Mouse (Mus musculus): Measurements from ENCODE around the gene Cd207. TPM values are rescaled to one million over a fixed set of nuclear protein-coding genes. Genes with fewer than 3 reads are reported as not detected.

Cd207 gene
- polyA plus RNA-seq, 1 experiment from 2014 or later, result not detected

DNA sequence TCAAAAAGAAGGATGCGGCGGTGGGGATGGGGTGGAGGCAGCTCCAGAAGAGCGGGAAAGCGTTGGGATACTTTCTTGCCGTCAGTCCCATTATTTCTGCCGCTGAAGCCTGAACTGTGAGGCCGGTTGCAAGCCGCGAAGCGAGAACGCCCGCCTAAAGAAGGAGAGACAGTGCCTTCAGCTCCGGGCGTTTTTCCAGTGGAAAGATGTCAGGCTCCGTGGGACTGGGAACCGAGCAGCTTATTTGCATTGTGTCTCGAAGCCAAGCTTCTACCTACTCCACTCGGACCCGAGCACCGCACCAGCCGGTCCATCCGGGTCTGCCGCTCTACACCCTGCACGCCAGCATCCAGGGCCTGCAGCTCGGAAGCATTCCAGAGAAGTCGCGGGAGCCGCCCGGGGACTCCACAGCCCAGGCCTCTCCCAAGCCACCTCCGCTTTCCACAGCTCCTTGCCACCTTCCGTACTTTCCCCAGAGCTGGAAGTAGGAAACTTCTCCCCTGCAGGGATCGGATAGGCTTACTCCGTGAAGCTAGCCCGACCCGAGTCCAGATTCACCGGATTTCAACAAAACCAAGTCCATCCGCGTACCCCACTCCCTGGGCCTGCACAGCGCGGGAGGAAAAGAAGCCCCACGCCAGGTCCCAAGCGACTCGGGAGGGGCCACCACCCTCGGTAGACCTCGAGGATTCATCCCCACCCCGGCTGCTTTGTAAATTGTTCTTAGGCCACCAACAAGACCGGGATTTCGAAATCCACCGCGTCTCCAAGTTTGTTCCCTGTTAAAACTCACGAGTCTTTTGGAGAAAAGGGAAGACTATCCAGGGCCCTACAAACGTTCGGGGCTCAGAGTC is 24.7 kb upstream of the Cd207 start:
- DNase-seq (ENCODE audit: low spot score) (peak; percentile 80), ATAC-seq (replicated peaks; ENCODE audit: low FRiP score, low TSS enrichment, low read depth) (no peak)
- Histone ChIP-seq H3K4me2 (ENCODE audit: low read length) (no peak overlapping the region), H3K4me1 (replicated peaks; ENCODE audit: control insufficient read depth, insufficient read depth, low read length) (no peaks in the 10 kb centered on the region), H3K9me3 (ENCODE audit: control insufficient read depth, low read length) (no peaks in the 10 kb centered on the region), H3K9ac (ENCODE audit: low read length) (no peak overlapping the region), H3K27ac (ENCODE audit: low read depth) (no peak overlapping the region), H3K4me3 (ENCODE audit: low read depth, low read length) (no peak overlapping the region), H3K36me3 (ENCODE audit: control insufficient read depth, insufficient read depth, low read length) (no peaks in the 10 kb centered on the region), H3K27me3 (replicated peaks; ENCODE audit: control insufficient read depth, insufficient read depth, low read length) (peaks cover 95% of the 10 kb centered on the region)
- under 1% methylated on average over 53 of the region's 53 CpGs for WGBS

DNA sequence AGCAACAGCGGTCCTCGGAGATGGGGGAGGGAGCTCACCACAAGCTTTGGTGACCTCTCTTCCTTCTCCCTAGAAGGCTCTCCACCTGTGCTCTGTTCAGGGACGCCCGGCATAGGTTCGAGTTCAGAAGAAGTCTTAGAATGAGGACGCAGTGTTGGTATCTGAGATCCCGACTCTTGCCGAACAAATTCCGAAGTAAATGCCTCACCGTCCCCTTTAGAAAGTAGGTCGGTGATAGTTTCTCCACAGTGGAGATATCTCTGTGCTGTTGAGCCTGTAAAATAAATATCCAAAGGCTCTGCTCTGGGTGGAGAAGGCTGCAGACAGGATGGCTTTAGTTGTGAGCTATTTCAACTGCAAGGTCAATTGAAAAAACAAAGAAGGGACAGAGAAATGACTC is 23.3 kb upstream of the Cd207 start:
- no peak overlapping the region for H3K27ac ChIP-seq (ENCODE audit: low read depth)
- no peak overlapping the region for H3K4me2 ChIP-seq (ENCODE audit: low read length)
- no peaks in the 10 kb centered on the region for H3K4me1 ChIP-seq (replicated peaks; ENCODE audit: control insufficient read depth, insufficient read depth, low read length)
- under 1% methylated on average over 11 of the region's 11 CpGs for WGBS
- no peak for DNase-seq (ENCODE audit: low spot score)
- no peak for ATAC-seq (replicated peaks; ENCODE audit: low FRiP score, low TSS enrichment, low read depth)
- no peaks in the 10 kb centered on the region for H3K9me3 ChIP-seq (ENCODE audit: control insufficient read depth, low read length)
- no peak overlapping the region for H3K9ac ChIP-seq (ENCODE audit: low read length)
- no peak overlapping the region for H3K4me3 ChIP-seq (ENCODE audit: low read depth, low read length)
- H3K27me3 ChIP-seq (replicated peaks; ENCODE audit: control insufficient read depth, insufficient read depth, low read length), result peaks cover 95% of the 10 kb centered on the region
- H3K36me3 ChIP-seq (ENCODE audit: control insufficient read depth, insufficient read depth, low read length), result no peaks in the 10 kb centered on the region

DNA sequence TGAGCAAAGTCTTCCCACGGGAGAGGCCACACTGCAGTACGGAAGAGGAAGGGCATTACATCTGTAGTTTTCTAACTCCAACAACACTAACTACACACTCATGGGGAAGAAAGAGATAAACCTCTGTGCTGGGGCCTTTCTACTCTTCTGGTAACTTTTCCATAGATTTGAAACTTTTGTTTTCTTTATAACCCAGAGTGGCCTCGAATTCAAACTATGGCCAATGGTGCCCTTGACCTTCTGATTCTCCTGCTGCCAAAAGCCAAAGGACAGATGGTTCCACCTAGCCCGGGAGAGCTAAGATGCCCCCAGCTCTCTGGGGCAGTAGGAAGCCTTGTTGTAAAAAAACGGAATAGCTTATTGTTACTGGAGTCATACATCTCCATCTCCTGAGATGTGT is 22.3 kb upstream of the Cd207 start:
- WGBS, result 3% methylated on average over 5 of the region's 5 CpGs
- H3K27me3 ChIP-seq (replicated peaks; ENCODE audit: control insufficient read depth, insufficient read depth, low read length), result peaks cover 95% of the 10 kb centered on the region
- DNase-seq (ENCODE audit: low spot score) (no peak), ATAC-seq (replicated peaks; ENCODE audit: low FRiP score, low TSS enrichment, low read depth) (no peak)
- H3K27ac ChIP-seq (ENCODE audit: low read depth), result no peak overlapping the region
- no peaks in the 10 kb centered on the region for H3K36me3 ChIP-seq (ENCODE audit: control insufficient read depth, insufficient read depth, low read length)
- H3K4me3 ChIP-seq (ENCODE audit: low read depth, low read length), result no peak overlapping the region
- H3K9ac ChIP-seq (ENCODE audit: low read length), result no peak overlapping the region
- H3K9me3 ChIP-seq (ENCODE audit: control insufficient read depth, low read length), result no peaks in the 10 kb centered on the region
- no peaks in the 10 kb centered on the region for H3K4me1 ChIP-seq (replicated peaks; ENCODE audit: control insufficient read depth, insufficient read depth, low read length)
- no peak overlapping the region for H3K4me2 ChIP-seq (ENCODE audit: low read length)

DNA sequence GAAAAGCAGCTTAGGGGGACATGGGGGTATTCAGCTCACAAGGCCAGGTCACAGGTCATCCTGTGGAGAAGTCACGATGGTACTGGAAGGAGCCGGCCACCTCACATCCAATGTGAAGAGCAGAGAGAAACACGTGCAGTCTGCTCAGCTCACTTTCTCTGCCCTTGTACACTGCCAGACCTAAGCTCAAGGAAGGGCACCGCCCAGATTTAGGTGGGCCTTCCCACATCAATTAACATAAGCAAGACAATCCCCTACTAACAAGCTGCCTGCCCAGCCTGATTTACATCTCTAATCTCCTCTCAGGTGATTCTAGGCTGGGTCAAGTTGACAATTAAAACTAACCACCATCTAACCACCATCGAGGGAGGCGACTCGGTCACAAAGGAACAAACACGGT is 20.3 kb upstream of the Cd207 start:
- Histone ChIP-seq H3K36me3 (ENCODE audit: control insufficient read depth, insufficient read depth, low read length) (no peaks in the 10 kb centered on the region), H3K4me2 (ENCODE audit: low read length) (no peak overlapping the region), H3K9ac (ENCODE audit: low read length) (no peak overlapping the region), H3K27me3 (replicated peaks; ENCODE audit: control insufficient read depth, insufficient read depth, low read length) (peaks cover 95% of the 10 kb centered on the region), H3K4me3 (ENCODE audit: low read depth, low read length) (no peak overlapping the region), H3K4me1 (replicated peaks; ENCODE audit: control insufficient read depth, insufficient read depth, low read length) (no peaks in the 10 kb centered on the region), H3K27ac (ENCODE audit: low read depth) (no peak overlapping the region), H3K9me3 (ENCODE audit: control insufficient read depth, low read length) (no peaks in the 10 kb centered on the region)
- no peak for DNase-seq (ENCODE audit: low spot score)
- WGBS, result 4% methylated on average over 8 of the region's 8 CpGs
- ATAC-seq (replicated peaks; ENCODE audit: low FRiP score, low TSS enrichment, low read depth), result no peak

DNA sequence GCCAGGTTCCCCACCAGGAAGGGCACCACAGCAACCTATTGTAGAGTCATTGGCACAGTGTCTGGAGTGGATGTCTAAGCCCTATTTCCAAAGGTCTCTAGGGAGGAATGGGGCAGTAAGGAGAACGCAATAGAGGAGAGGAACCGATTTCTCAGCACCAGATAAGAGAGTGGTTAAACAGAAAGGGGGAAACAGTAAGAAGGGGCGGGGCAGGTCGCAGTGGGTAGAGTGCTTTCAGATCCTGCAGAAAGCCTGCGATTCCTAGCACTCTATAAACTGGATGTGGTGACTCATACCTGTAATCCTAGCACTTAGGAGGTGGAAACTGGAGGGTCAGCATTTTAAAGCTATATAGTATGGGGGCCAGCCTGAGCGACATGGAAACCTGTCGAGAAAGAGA is 19.0 kb upstream of the Cd207 start:
- H3K9me3 ChIP-seq (ENCODE audit: control insufficient read depth, low read length), result no peaks in the 10 kb centered on the region
- under 1% methylated on average over 7 of the region's 7 CpGs for WGBS
- peaks cover 97% of the 10 kb centered on the region for H3K27me3 ChIP-seq (replicated peaks; ENCODE audit: control insufficient read depth, insufficient read depth, low read length)
- H3K27ac ChIP-seq (ENCODE audit: low read depth), result no peak overlapping the region
- no peak overlapping the region for H3K9ac ChIP-seq (ENCODE audit: low read length)
- peak; percentile 40; the same call in 1 of the 2 replicates for ATAC-seq (replicated peaks; ENCODE audit: low FRiP score, low TSS enrichment, low read depth)
- DNase-seq (ENCODE audit: low spot score), result no peak
- no peaks in the 10 kb centered on the region for H3K36me3 ChIP-seq (ENCODE audit: control insufficient read depth, insufficient read depth, low read length)
- no peaks in the 10 kb centered on the region for H3K4me1 ChIP-seq (replicated peaks; ENCODE audit: control insufficient read depth, insufficient read depth, low read length)
- no peak overlapping the region for H3K4me3 ChIP-seq (ENCODE audit: low read depth, low read length)
- no peak overlapping the region for H3K4me2 ChIP-seq (ENCODE audit: low read length)

DNA sequence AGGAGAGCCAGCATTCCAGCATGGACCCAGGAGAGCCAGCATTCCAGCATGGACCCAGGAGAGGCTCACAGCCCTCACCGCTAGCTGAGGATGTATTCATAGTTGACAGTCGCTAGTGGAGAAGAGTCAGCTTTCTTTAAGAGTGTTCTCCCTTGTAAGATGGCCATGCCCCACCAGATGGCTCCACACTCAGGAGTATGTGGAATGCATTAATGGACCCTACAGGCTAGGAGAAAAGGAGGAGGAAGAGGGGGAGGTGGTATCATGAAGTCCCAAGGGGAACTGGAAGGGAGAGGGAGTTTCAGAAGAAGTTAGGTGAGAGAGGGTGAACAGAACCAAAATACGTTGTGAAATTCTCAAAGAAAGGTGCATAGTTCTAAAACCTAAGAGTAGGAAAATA is 18.1 kb upstream of the Cd207 start:
- Histone ChIP-seq H3K9ac (ENCODE audit: low read length) (no peak overlapping the region), H3K9me3 (ENCODE audit: control insufficient read depth, low read length) (no peaks in the 10 kb centered on the region), H3K4me3 (ENCODE audit: low read depth, low read length) (no peak overlapping the region), H3K36me3 (ENCODE audit: control insufficient read depth, insufficient read depth, low read length) (no peaks in the 10 kb centered on the region), H3K4me1 (replicated peaks; ENCODE audit: control insufficient read depth, insufficient read depth, low read length) (no peaks in the 10 kb centered on the region), H3K27me3 (replicated peaks; ENCODE audit: control insufficient read depth, insufficient read depth, low read length) (peaks cover 96% of the 10 kb centered on the region), H3K4me2 (ENCODE audit: low read length) (no peak overlapping the region), H3K27ac (ENCODE audit: low read depth) (no peak overlapping the region)
- DNase-seq (ENCODE audit: low spot score) (no peak), ATAC-seq (replicated peaks; ENCODE audit: low FRiP score, low TSS enrichment, low read depth) (no peak)
- under 1% methylated on average over 3 of the region's 3 CpGs for whole genome bisulfite sequencing

DNA sequence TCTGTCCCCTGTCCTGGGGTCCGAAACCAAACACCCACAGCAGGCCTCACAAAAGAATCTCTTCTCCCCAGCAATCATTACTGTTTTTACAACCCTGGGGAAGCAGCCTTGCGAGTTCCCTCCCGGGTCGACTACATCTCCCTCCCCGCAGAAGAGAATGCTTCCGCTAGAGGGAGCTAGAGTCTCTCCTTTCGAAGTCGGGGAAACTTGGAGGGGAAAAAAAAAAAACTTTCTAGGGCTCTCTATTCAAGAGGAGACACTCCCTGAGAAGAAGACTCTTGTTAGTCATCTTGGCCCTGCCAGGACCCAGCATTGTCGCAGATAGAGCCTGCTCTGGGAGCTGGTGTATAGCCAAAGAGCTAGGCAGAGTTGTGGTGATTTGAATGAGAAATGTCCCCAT is 16.2 kb upstream of the Cd207 start:
- H3K27ac ChIP-seq (ENCODE audit: low read depth), result no peak overlapping the region
- H3K4me1 ChIP-seq (replicated peaks; ENCODE audit: control insufficient read depth, insufficient read depth, low read length), result no peaks in the 10 kb centered on the region
- H3K4me3 ChIP-seq (ENCODE audit: low read depth, low read length), result no peak overlapping the region
- WGBS, result 1% methylated on average over 9 of the region's 9 CpGs
- DNase-seq (ENCODE audit: low spot score) (peak; percentile 81), ATAC-seq (replicated peaks; ENCODE audit: low FRiP score, low TSS enrichment, low read depth) (no peak)
- H3K27me3 ChIP-seq (replicated peaks; ENCODE audit: control insufficient read depth, insufficient read depth, low read length), result peaks cover 77% of the 10 kb centered on the region
- H3K36me3 ChIP-seq (ENCODE audit: control insufficient read depth, insufficient read depth, low read length), result no peaks in the 10 kb centered on the region
- H3K4me2 ChIP-seq (ENCODE audit: low read length), result no peak overlapping the region
- H3K9ac ChIP-seq (ENCODE audit: low read length), result no peak overlapping the region
- no peaks in the 10 kb centered on the region for H3K9me3 ChIP-seq (ENCODE audit: control insufficient read depth, low read length)

DNA sequence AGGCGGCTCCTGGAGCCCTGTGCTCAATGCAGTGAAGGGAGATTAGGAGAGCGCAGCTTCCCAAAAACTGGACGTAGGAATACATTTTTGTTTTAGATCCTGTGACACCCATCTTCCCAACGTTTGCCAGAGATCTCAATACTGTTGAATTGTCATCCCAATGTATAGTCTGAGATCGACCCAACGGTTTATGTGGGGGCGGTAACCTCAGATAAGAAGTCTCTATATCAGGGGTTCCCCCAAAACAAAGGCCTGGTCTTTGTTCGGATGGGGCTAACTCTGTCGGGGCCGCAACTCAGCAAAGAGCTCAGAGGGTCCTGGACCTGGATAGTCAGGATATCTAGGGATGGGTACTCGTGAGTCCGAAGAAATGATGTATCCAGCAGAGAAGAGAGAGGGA is 15.3 kb upstream of the Cd207 start:
- H3K9me3 ChIP-seq (ENCODE audit: control insufficient read depth, low read length), result no peaks in the 10 kb centered on the region
- H3K9ac ChIP-seq (ENCODE audit: low read length), result no peak overlapping the region
- H3K4me2 ChIP-seq (ENCODE audit: low read length), result no peak overlapping the region
- no peak overlapping the region for H3K4me3 ChIP-seq (ENCODE audit: low read depth, low read length)
- peaks cover 68% of the 10 kb centered on the region for H3K27me3 ChIP-seq (replicated peaks; ENCODE audit: control insufficient read depth, insufficient read depth, low read length)
- H3K4me1 ChIP-seq (replicated peaks; ENCODE audit: control insufficient read depth, insufficient read depth, low read length), result no peaks in the 10 kb centered on the region
- DNase-seq (ENCODE audit: low spot score), result no peak
- H3K36me3 ChIP-seq (ENCODE audit: control insufficient read depth, insufficient read depth, low read length), result no peaks in the 10 kb centered on the region
- WGBS, result 3% methylated on average over 12 of the region's 12 CpGs
- H3K27ac ChIP-seq (ENCODE audit: low read depth), result no peak overlapping the region
- ATAC-seq (replicated peaks; ENCODE audit: low FRiP score, low TSS enrichment, low read depth), result no peak

DNA sequence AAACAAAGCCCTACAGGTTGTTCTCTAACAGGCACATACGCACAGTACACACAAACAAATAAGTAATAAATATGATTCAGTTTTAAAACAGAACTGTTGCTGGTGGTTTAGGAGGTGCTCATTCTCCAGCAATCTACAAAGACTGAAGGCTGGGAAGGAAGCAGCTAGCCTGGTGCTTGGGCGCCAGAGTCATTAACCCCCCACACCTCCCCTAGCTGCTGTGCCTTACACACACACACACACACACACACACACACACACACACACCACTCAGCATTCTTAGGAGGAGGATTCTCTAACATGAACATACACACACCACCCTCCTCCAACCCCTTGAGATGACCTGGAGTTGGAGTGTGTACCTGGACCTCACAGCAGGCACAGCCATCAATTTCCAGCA is 13.3 kb upstream of the Cd207 start:
- no peak for DNase-seq (ENCODE audit: low spot score)
- ATAC-seq (replicated peaks; ENCODE audit: low FRiP score, low TSS enrichment, low read depth), result no peak
- H3K4me1 ChIP-seq (replicated peaks; ENCODE audit: control insufficient read depth, insufficient read depth, low read length), result no peaks in the 10 kb centered on the region
- H3K27me3 ChIP-seq (replicated peaks; ENCODE audit: control insufficient read depth, insufficient read depth, low read length), result peaks cover 48% of the 10 kb centered on the region
- no peak overlapping the region for H3K4me2 ChIP-seq (ENCODE audit: low read length)
- no peaks in the 10 kb centered on the region for H3K9me3 ChIP-seq (ENCODE audit: control insufficient read depth, low read length)
- H3K36me3 ChIP-seq (ENCODE audit: control insufficient read depth, insufficient read depth, low read length), result no peaks in the 10 kb centered on the region
- H3K27ac ChIP-seq (ENCODE audit: low read depth), result no peak overlapping the region
- H3K4me3 ChIP-seq (ENCODE audit: low read depth, low read length), result no peak overlapping the region
- H3K9ac ChIP-seq (ENCODE audit: low read length), result no peak overlapping the region
- 45% methylated on average over 2 of the region's 2 CpGs for WGBS

Measured in intestine, embryonic 14.5 days (tissue).